Mouse (Mus musculus) MEL (cell line): ENCODE measurements around the gene Psmb4. TPM values are rescaled to one million over a fixed set of nuclear protein-coding genes. Genes with fewer than 3 reads are reported as not detected.

Experiments used
- DNase-seq: peaks from one replicate; pipeline ENCODE4 v3.0.0; 2011; ENCODE audit warnings: low read depth, low spot score
- H3K27ac ChIP-seq: 2 replicates; pipeline ENCODE4 v1.5.1; 2012; ENCODE audit warnings: low read depth, mild to moderate bottlenecking, control low read depth, low read length, moderate library complexity; ENCODE audit not compliant: control insufficient read depth
- H3K27me3 ChIP-seq, 2 experiments: fragments of 150-350 bp in 1 of 2; sonication (generic) in 1 of 2; 2 replicates each; pipeline ENCODE4 v1.6.1; 2012; ENCODE audit warnings: low read length in 2 of 2, mild to moderate bottlenecking in 2 of 2, improper control_type of control experiment in 1 of 2, moderate library complexity in 1 of 2; ENCODE audit not compliant: insufficient read depth in 2 of 2, control insufficient read depth in 1 of 2
- H3K36me3 ChIP-seq, 2 experiments: 2 replicates each; pipeline ENCODE4 v1.6.1; 2012 to 2014; ENCODE audit warnings: low read length in 2 of 2, improper control_type of control experiment in 1 of 2, inconsistent platforms in 1 of 2, mild to moderate bottlenecking in 1 of 2; ENCODE audit not compliant: insufficient read depth in 2 of 2, control insufficient read depth in 1 of 2
- H3K4me1 ChIP-seq, 2 experiments: fragments of 150-350 bp in 1 of 2; sonication (generic) in 1 of 2; 2 replicates each; pipeline ENCODE4 v1.6.1; 2012; ENCODE audit warnings: low read length in 2 of 2, improper control_type of control experiment in 1 of 2, mild to moderate bottlenecking in 1 of 2; ENCODE audit not compliant: insufficient read depth in 2 of 2, control insufficient read depth in 1 of 2
- H3K4me3 ChIP-seq, 2 experiments: fragments of 150-350 bp in 1 of 2; sonication (generic) in 1 of 2; 2 replicates each; pipeline ENCODE4 v1.5.1; 2012; ENCODE audit warnings: low read depth in 2 of 2, low read length in 2 of 2, mild to moderate bottlenecking in 2 of 2, moderate library complexity in 2 of 2, control low read depth in 1 of 2, improper control_type of control experiment in 1 of 2; ENCODE audit not compliant: control insufficient read depth in 1 of 2, insufficient read depth in 1 of 2
- H3K79me2 ChIP-seq: 2 replicates; pipeline ENCODE4 v1.6.1; 2012; ENCODE audit warnings: mild to moderate bottlenecking, low read length, moderate library complexity; ENCODE audit not compliant: control insufficient read depth, poor library complexity, insufficient read depth
- H3K9ac ChIP-seq: 2 replicates; pipeline ENCODE4 v1.6.1; 2012; ENCODE audit warnings: low read depth, mild to moderate bottlenecking, control low read depth, low read length, moderate library complexity; ENCODE audit not compliant: control insufficient read depth, poor library complexity, severe bottlenecking
- H3K9me3 ChIP-seq: fragments of 150-350 bp; sonication (generic); replicated peaks from 2 replicates; pipeline ENCODE4 v1.6.1; 2012; ENCODE audit warnings: mild to moderate bottlenecking, low read length, improper control_type of control experiment, moderate library complexity; ENCODE audit not compliant: insufficient read depth
- CHD2 ChIP-seq: IDR thresholded peaks from 2 replicates; pipeline ENCODE4 v1.6.1; 2011; ENCODE audit warnings: low read length, improper control_type of control experiment
- CTCF ChIP-seq, 3 experiments: IDR thresholded peaks in 2 of 3; conservative IDR thresholded peaks in 1 of 3; 2 replicates each; pipeline ENCODE4 v1.5.1; 2011 to 2012; ENCODE audit warnings: low read length in 3 of 3, low read depth in 2 of 3, mild to moderate bottlenecking in 2 of 3, improper control_type of control experiment in 1 of 3, inconsistent platforms in 1 of 3, mixed read lengths in 1 of 3, moderate library complexity in 1 of 3; ENCODE audit not compliant: control insufficient read depth in 1 of 3, insufficient read depth in 1 of 3, poor library complexity in 1 of 3, severe bottlenecking in 1 of 3
- EP300 ChIP-seq, 2 experiments: IDR thresholded peaks; 2 replicates each; pipeline ENCODE4 v1.6.1; 2011; ENCODE audit warnings: improper control_type of control experiment in 2 of 2, low read length in 2 of 2, low read depth in 1 of 2, mild to moderate bottlenecking in 1 of 2
- ETS1 ChIP-seq: IDR thresholded peaks from 2 replicates; pipeline ENCODE4 v1.6.1; 2012; ENCODE audit warnings: low read depth, mild to moderate bottlenecking, inconsistent platforms, low read length, improper control_type of control experiment, moderate library complexity
- GATA1 ChIP-seq: IDR thresholded peaks from 2 replicates; pipeline ENCODE4 v1.6.1; 2011; ENCODE audit warnings: low read depth, low read length, improper control_type of control experiment
- HCFC1 ChIP-seq: IDR thresholded peaks from 2 replicates; pipeline ENCODE4 v1.6.1; 2012; ENCODE audit warnings: low read depth, mild to moderate bottlenecking, inconsistent platforms, low read length, improper control_type of control experiment, moderate library complexity
- KAT2A ChIP-seq: conservative IDR thresholded peaks from 2 replicates; pipeline ENCODE4 v1.6.1; 2012; ENCODE audit warnings: low read depth, low read length, improper control_type of control experiment, inconsistent platforms
- MAFK ChIP-seq: IDR thresholded peaks from 2 replicates; pipeline ENCODE4 v1.6.1; 2011; ENCODE audit warnings: low read depth, mild to moderate bottlenecking, low read length, improper control_type of control experiment, borderline replicate concordance
- MAX ChIP-seq: IDR thresholded peaks from 2 replicates; pipeline ENCODE4 v1.6.1; 2011; ENCODE audit warnings: low read length, improper control_type of control experiment
- MAZ ChIP-seq: IDR thresholded peaks from 2 replicates; pipeline ENCODE4 v1.6.1; 2012; ENCODE audit warnings: low read depth, mild to moderate bottlenecking, inconsistent platforms, low read length, improper control_type of control experiment
- MEF2A ChIP-seq: IDR thresholded peaks from 2 replicates; pipeline ENCODE4 v1.6.1; 2014; ENCODE audit warnings: low read depth, mild to moderate bottlenecking, inconsistent platforms, low read length, improper control_type of control experiment; ENCODE audit not compliant: poor library complexity, insufficient replicate concordance, severe bottlenecking; ENCODE audit errors: extremely low read depth
- MYB ChIP-seq: IDR thresholded peaks from 2 replicates; pipeline ENCODE4 v1.6.1; 2011; ENCODE audit warnings: mild to moderate bottlenecking, low read depth, low read length, improper control_type of control experiment
- MYC ChIP-seq: IDR thresholded peaks from 2 replicates; pipeline ENCODE4 v1.6.1; 2011; ENCODE audit warnings: low read depth, mild to moderate bottlenecking, low read length, improper control_type of control experiment, moderate library complexity
- NRF1 ChIP-seq: IDR thresholded peaks from 2 replicates; pipeline ENCODE4 v1.6.1; 2014; ENCODE audit warnings: low read depth, mild to moderate bottlenecking, inconsistent platforms, low read length, improper control_type of control experiment, moderate library complexity; ENCODE audit not compliant: poor library complexity, insufficient read depth, severe bottlenecking
- POLR2AphosphoS2 ChIP-seq: IDR thresholded peaks from 2 replicates; pipeline ENCODE4 v1.6.1; 2011; ENCODE audit warnings: low read length, improper control_type of control experiment
- POLR2AphosphoS5 ChIP-seq: IDR thresholded peaks from 2 replicates; pipeline ENCODE4 v1.6.1; 2012; ENCODE audit warnings: low read depth, borderline replicate concordance, mild to moderate bottlenecking, inconsistent platforms, low read length, moderate library complexity, mixed read lengths
- RAD21 ChIP-seq: IDR thresholded peaks from 2 replicates; pipeline ENCODE4 v1.6.1; 2011; ENCODE audit warnings: mild to moderate bottlenecking, low read depth, low read length, improper control_type of control experiment
- SIN3A ChIP-seq: IDR thresholded peaks from 2 replicates; pipeline ENCODE4 v1.6.1; 2012; ENCODE audit warnings: low read length, improper control_type of control experiment, inconsistent platforms
- SMC3 ChIP-seq: IDR thresholded peaks from 2 replicates; pipeline ENCODE4 v1.6.1; 2011; ENCODE audit warnings: low read depth, low read length, improper control_type of control experiment
- TAL1 ChIP-seq: IDR thresholded peaks from 2 replicates; pipeline ENCODE4 v1.6.1; 2012; ENCODE audit warnings: mild to moderate bottlenecking, inconsistent platforms, low read length, moderate library complexity, mixed read lengths
- TBP ChIP-seq: IDR thresholded peaks from 2 replicates; pipeline ENCODE4 v1.8.0; 2011; ENCODE audit warnings: low read depth, low read length, improper control_type of control experiment
- TCF12 ChIP-seq: IDR thresholded peaks from 2 replicates; pipeline ENCODE4 v1.6.1; 2014; ENCODE audit warnings: low read depth, mild to moderate bottlenecking, inconsistent platforms, low read length, improper control_type of control experiment, moderate library complexity
- UBTF ChIP-seq: IDR thresholded peaks from 2 replicates; pipeline ENCODE4 v1.6.1; 2012; ENCODE audit warnings: low read depth, mild to moderate bottlenecking, inconsistent platforms, low read length, improper control_type of control experiment, moderate library complexity, borderline replicate concordance; ENCODE audit not compliant: insufficient read depth
- USF1 ChIP-seq: IDR thresholded peaks from 2 replicates; pipeline ENCODE4 v1.6.1; 2014; ENCODE audit warnings: low read depth, mild to moderate bottlenecking, inconsistent platforms, low read length, improper control_type of control experiment, moderate library complexity
- USF2 ChIP-seq, 2 experiments: IDR thresholded peaks; 2 replicates each; pipeline ENCODE4 v1.6.1; 2011 to 2012; ENCODE audit warnings: improper control_type of control experiment in 2 of 2, low read length in 2 of 2, borderline replicate concordance in 1 of 2, inconsistent platforms in 1 of 2, low read depth in 1 of 2, mild to moderate bottlenecking in 1 of 2; ENCODE audit not compliant: insufficient read depth in 1 of 2
- ZC3H11A ChIP-seq: IDR thresholded peaks from 2 replicates; pipeline ENCODE4 v1.6.1; 2012; ENCODE audit warnings: low read depth, mild to moderate bottlenecking, inconsistent platforms, low read length, improper control_type of control experiment
- ZKSCAN1 ChIP-seq: IDR thresholded peaks from 2 replicates; pipeline ENCODE4 v1.6.1; 2012; ENCODE audit warnings: low read depth, mild to moderate bottlenecking, inconsistent platforms, low read length, improper control_type of control experiment, moderate library complexity
- ZNF384 ChIP-seq: IDR thresholded peaks from 2 replicates; pipeline ENCODE4 v1.6.1; 2012; ENCODE audit warnings: low read depth, mild to moderate bottlenecking, inconsistent platforms, low read length, improper control_type of control experiment
- polyA plus RNA-seq, 2 experiments: library from polyadenylated mRNA; stranded (reverse) in 1 of 2; unstranded in 1 of 2; fragments of >175 nt in 1 of 2; fragments of >200 nt in 1 of 2; gene quantifications; 2 replicates each; pipeline versions ENCODE4 v1.2.1 to v1.2.4; 2012; ENCODE audit warnings: low replicate concordance in 2 of 2, low read depth in 1 of 2; ENCODE audit not compliant: insufficient read length in 2 of 2, insufficient read depth in 1 of 2, missing spikeins in 1 of 2
- total RNA-seq: library from RNA; depleted of rRNA; stranded (reverse); fragments of 300-350 nt; gene quantifications from 2 replicates; pipeline ENCODE4 v1.2.3, GENCODE M21; 2012

Gene Psmb4
- total and polyA plus RNA-seq, 3 experiments = 826 to 964 (median 890) TPM

DNA sequence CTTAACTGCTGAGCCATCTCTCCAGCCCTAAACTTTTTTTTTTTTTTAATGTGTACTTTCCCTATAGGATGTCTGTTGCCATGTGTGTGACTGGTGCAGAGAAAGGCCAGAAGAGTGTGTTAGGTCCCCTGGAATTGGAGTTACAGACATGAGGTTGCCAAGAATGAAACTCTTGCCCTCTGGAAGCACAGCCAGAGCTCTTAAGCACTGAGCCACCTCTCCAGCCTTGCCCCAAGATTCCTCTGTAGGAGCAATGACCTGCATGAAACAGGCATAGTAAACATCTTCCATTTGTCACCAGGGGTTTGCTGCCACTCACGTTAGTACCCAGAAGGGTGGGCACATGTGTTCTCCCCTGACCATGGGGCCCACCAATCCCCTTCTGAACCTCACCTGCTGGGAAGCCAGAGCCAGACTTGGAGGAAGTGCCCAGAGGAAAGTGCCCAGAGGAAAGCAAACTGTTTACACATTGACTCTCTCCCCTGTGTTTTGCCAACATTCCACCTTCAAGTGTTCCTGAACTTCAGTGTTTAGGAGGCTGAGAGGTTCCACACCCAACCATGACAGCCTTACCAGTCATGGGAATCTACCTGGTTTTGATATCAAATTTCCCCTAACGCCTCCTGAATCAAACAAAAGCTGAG is 24.4 kb upstream of the Psmb4 start:
- Histone ChIP-seq H3K79me2 (no peaks in the 10 kb centered on the region), H3K9ac (no peak overlapping the region)
- TF ChIP-seq TAL1 = no peak
- no peak for TF ChIP-seq ETS1
- TF ChIP-seq MYB = no peak
- TF ChIP-seq MAZ = no peak
- no peak for TF ChIP-seq NRF1
- TF ChIP-seq HCFC1 = no peak
- TF ChIP-seq RAD21 = no peak
- no peak for TF ChIP-seq KAT2A

DNA sequence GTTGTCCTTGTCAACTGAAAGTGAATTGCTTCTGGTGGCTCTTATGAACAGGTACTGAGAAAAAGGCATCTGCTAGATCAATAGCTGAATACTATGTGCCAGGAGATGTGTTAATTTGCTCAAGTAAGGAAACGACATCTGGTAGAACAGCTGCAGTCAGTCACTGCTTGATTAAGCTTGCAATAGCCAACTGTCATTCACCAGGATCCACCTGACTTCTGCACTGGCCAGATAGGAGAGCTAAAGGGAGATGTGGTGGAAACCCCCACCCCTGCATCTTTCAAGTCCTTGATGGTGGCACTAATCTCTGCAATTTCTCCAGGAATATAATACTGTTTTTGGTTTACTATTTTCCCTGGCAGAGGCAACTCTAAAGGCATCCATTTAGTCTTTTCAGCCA is 19.7 kb upstream of the Psmb4 start:
- Histone ChIP-seq H3K79me2 (no peaks in the 10 kb centered on the region), H3K27ac (no peak overlapping the region), H3K9me3 (no peaks in the 10 kb centered on the region), H3K4me3 (no peak overlapping the region), H3K36me3 (peaks cover 0 to 2% of the 10 kb centered on the region in 2 experiments; a peak in 1 of 4 replicates), H3K27me3 (no peaks in the 10 kb centered on the region), H3K4me1 (peaks cover 0 to 3% of the 10 kb centered on the region in 2 experiments; a peak in 1 of 4 replicates), H3K9ac (no peak overlapping the region)
- DNase-seq = peak; percentile 63
- no peak for TF ChIP-seq ZKSCAN1
- no peak for TF ChIP-seq MEF2A
- no peak for TF ChIP-seq MYC
- no peak for TF ChIP-seq RAD21
- TF ChIP-seq SIN3A = no peak
- TF ChIP-seq TAL1 = peak; percentile 80
- peak; percentile 59 for TF ChIP-seq GATA1
- TF ChIP-seq CHD2 = no peak
- no peak for TF ChIP-seq NRF1
- no peak for TF ChIP-seq KAT2A
- no peak for TF ChIP-seq POLR2AphosphoS5
- TF ChIP-seq POLR2AphosphoS2 = no peak
- no peak for TF ChIP-seq TBP
- TF ChIP-seq MAX = no peak
- TF ChIP-seq USF2 (IDR thresholded peaks at IDR 0.05; ENCODE audit: borderline replicate concordance in 1 of 2, insufficient read depth in 1 of 2, low read depth in 1 of 2, low read length in 2 of 2) = no peak
- TF ChIP-seq EP300 (IDR thresholded peaks at IDR 0.05; ENCODE audit: low read depth in 1 of 2, low read length in 2 of 2) = peak; percentile 70 to 89
- TF ChIP-seq ZC3H11A = no peak
- TF ChIP-seq SMC3 = no peak
- no peak for TF ChIP-seq CTCF (IDR thresholded peaks at IDR 0.05 in 2 of 3, conservative IDR thresholded peaks at IDR 0.05 in 1 of 3; ENCODE audit: control insufficient read depth in 1 of 3, insufficient read depth in 1 of 3, low read depth in 2 of 3, low read length in 3 of 3, poor library complexity in 1 of 3, severe bottlenecking in 1 of 3)
- TF ChIP-seq HCFC1 = no peak
- no peak for TF ChIP-seq MAZ
- TF ChIP-seq ZNF384 = no peak
- no peak for TF ChIP-seq UBTF
- peak; percentile 71 for TF ChIP-seq ETS1
- TF ChIP-seq TCF12 = peak; percentile 92
- TF ChIP-seq MYB = peak; percentile 71
- no peak for TF ChIP-seq MAFK
- TF ChIP-seq USF1 = no peak
- TF ChIP-seq, all 39 proteins: peak for 6

More for the DNA sequence above, 24.4 kb upstream of the Psmb4 start:
- H3K27me3 ChIP-seq = no peaks in the 10 kb centered on the region
- DNase-seq = no peak
- H3K27ac ChIP-seq = no peak overlapping the region
- H3K4me1 ChIP-seq = peaks cover 0 to 1% of the 10 kb centered on the region in 2 experiments; a peak in 1 of 4 replicates
- H3K36me3 ChIP-seq = peaks cover 0 to 2% of the 10 kb centered on the region in 2 experiments; a peak in 1 of 4 replicates
- H3K4me3 ChIP-seq = no peak overlapping the region
- no peaks in the 10 kb centered on the region for H3K9me3 ChIP-seq
